Mouse (Mus musculus) heart, adult 9 months (tissue): ENCODE data around the gene St7.
A peak's percentile ranks its signal among the peaks of the same experiment; 100 is the strongest.
"Not testable (repeated sequence)": the region's sequence is repeated elsewhere in the genome, so short reads cannot be mapped to it uniquely, and the experiment has no call there.

Experiments
- DNase-seq, 2 experiments: peaks; one replicate each; pipeline ENCODE4 v3.0.0; 2022; ENCODE audit warnings: low spot score in 2 of 2

Gene St7

DNA sequence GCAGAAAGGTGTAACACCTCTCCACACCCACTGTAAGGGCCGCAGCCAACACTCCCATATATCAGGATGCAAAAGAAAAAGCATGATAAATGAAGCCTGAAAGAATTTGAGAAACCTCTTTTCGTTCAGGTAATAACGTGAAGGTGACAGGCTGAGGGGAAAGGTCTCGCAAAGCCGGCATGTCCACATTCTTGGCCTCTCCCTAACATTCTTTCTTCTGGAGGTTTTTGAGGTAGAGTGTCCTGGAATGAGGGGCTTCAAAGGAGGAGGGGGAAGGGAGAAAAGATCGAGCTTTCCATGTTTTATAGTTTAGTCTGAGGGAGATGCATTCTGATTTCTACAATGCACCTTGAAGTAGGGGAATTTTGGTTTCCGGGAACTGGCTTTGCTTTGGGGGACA lies at the start of gene St7:
Gene St7, plus strand, starts transcription at position 287 of the 400 bp plus-strand sequence.
- DNase-seq = no peak

DNA sequence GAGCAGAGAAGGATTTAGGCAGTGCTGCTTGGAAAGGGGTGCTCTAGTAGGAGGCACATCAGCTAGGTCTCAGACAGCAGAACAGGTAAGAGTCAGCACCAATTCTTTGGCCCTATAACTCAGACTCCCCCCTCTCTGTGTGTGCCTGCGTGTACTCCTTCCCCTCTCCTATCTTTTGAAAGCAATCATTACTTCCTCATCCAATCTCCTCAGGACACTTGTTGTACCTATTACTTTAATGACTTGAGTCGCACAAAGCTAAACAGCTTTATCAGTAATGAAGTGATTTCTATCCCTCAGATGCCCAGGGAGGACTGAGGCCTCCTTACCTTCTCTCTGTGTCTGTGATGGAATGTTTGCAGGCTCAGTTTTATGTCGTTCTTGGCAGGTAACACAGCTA lies 46.6 kb upstream of the St7 start:
- DNase-seq = no peak

DNA sequence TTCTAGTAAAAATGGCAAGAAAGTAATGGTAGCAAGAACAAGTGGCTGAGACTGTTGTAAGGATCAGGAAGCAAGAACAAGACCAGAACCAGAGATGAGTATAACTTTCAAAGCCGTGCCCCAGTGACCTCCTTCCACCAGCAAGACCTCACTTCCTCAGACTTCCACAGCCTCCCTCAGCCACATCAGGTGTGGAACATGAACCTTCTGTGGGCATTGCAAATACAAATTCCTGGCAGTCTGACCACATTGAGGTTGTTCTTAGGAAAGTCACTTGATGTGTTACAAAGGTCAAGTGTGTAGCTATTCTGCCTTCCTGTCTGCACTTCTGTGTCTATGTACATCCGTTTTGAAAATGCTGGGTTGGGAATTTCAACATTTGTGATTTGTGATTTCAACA lies 40.6 kb upstream of the St7 start:
- no peak for DNase-seq

DNA sequence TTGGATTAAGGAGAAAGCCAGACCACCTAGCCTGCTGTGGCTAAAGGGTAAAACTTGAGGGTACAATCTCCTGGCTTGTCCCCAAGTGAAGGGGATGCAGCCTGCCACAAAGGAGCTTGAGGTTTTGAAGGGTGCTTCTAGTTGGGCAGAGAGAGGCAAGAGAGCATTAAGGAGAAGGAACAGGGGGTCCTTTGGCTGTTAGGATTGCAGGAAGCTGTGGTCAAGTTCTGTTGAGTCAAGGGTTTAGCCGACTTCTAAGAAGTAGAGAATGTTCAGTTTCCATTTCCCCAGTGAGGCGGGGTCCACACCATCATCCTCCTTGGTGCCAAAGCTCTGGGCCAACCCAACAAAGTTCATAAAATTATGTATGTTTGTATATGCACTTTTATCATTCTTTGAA lies 37.7 kb upstream of the St7 start:
- no peak for DNase-seq

DNA sequence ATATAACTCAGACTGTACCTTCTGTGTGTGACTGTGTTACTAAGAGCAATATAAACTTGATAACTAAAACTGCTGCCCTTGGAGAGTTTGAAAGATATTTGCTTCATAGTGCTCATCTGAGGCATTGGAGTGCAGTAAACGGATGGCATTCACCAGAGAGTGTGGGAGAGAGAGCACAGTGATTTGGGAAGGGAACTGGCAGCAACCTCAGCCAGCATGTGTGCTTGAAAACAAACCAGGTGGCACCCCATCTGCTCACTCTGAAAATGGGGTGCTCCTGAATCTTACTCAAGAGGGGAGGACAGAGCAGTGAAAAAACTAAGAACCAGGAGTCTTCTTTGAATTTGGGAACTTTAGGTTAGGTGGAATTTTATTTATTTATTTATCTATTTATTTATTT lies 35.4 kb upstream of the St7 start:
- DNase-seq = no peak

- no peak for DNase-seq
Measured at GRCm38 (mm10) chr6:17665348-17665747, 27.4 kb upstream of the St7 start.

- DNase-seq = no peak
Measured at GRCm38 (mm10) chr6:17666024-17666423, 26.7 kb upstream of the St7 start.

DNA sequence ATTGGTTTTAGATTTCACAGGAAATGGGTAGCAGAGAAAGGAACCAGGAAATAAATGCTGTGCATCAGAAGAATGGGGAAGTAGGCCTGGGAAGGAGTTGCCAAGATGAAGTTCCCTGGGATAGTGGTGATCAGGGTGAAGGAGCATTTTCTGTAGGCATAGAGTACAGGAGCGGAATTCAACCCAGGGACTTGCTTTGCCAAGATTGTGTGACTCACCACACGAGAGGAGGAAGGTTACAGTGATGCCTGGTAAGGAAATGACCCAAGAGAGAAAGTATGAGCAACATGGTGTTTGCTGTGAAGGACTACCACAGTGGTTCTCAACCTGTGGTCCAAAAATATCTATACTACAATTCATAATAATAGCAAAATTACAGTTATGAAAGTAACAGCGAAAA lies 24.9 kb upstream of the St7 start:
- DNase-seq = no peak

DNA sequence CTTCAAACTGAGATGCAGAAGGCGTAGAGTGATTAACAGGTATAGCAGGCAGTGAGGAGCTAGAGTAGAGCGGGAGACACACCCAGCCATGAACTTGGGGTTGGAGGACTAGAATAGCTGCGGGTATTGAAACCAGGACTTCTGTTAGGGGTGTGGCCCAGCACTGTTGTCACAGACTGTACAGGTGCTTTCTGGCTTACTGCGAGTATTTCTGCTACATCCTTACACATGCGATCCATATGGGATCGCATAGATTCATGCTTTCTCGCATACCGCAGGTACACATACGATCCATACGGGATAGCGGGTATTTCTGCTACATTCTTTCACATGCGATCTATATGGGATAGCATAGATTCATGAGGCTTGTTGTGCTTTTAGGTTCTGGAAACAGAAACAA lies 24.4 kb upstream of the St7 start:
- DNase-seq = no peak

DNA sequence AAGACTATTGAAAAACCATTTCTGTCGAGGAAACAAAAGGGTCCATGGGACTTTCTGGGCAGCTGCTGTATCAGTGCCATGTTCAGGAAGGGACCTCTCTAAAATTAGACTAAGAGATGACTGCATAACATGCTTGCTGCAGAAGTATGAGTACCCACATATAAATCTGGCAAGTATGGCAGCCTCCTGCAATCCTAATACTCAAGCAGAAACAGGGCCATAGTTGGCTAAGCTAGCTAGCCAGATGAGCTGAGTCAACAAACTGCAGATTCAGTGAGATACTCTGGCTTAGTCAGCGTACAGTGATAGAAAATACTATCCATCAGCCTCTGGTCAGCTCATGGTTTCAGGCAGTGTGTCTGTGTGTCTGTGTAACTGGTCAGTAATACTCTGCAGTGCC lies 22.9 kb upstream of the St7 start:
- DNase-seq = no peak

- DNase-seq = peak in 1 of 2 experiments; percentile 33
Measured at GRCm38 (mm10) chr6:17675019-17675756, 17.5 kb upstream of the St7 start.

- DNase-seq = no peak
Measured at GRCm38 (mm10) chr6:17677008-17677407, 15.7 kb upstream of the St7 start.

DNA sequence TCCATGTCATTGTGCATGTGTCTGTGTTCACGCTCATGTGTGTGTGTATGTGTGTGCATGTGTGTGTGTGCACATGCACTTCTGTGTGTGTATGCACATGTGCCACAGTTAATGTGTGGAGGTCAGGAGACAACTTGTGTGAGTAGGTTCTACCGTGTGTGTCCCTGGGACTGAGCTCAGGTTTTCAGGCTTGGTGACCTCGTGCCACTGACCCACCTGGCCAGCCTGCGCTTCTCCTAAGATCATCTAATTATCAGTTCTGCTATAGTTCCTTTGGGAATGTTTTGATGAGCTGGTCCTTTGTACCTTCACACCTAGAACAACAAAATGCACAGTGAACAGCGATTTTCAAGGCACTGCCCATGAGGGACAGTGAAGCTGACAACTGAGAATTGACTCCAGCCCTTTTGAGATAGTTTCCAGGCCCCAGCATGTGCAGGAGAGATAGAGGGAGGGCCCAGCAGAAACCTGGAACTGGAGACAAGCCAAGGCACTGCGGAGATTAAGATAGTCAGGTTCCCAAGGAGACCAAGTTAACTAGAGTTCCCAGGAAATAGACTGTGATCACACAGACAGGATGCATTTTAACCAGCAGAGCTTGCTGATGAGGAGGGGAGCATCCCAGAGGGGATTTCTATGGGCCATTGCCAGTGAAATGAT lies 12.3 kb upstream of the St7 start:
- DNase-seq = no peak

DNA sequence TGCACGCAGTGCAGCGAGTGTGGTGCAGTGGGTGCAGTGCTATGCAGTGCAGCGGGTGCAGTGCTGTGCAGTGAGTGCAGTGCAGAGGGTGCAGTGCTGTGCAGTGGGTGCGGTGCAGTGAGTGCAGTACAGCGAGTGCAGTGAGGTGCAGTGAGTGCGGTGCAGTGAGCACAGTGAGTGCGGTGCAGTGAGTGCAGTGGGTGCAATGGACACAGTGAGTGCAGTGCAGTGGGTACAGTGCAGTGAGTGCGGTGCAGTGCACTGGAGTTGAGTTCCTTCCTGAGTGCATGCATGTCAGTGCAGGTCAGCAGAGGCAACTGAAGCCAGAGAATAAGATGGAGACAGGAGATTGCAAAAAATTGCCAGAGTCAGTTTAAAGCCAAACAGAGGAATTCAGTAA lies 10.9 kb upstream of the St7 start:
- no peak for DNase-seq

GRCm38 (mm10) chr6:17688676-17689075 lies 4.1 kb upstream of the St7 start:
- DNase-seq = no peak

DNA sequence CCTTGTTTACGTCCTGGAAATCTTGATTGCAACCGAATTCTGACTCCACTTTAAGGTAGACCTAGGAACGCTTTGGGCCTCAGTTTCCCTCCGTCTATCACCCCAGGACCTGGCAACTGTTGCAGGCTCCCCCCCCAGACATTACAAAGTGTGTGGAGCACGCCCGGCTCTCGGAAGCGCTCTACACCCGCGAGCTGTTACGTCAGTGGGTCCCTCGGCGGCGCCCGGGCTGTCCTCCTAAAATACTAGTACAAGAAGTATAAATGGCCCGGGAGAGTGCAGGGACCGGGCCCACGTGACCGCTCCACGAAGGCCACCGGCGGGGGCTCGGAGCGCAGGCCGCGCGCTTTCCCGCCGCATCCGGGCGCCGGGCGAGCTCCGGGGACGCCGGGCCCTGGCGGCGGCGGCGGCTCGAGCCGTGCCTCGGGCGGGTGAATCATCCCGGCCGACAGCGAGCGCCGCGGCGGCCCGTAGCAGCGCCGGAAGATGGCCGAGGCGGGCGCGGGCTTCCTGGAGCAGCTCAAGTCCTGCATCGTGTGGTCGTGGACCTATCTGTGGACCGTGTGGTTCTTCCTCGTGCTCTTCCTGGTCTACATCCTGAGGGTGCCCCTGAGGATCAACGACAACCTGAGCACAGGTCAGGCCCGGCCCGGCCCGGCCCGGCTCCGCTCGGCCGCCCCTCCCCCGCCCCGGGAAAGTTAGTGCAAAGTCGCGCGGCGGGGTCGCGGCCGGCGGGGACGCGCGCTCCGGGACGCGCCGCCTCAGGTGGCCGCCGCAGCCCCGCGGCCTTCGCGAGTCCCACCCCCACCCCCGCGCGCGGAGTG lies 1.2 kb downstream of the St7 start:
- DNase-seq = peak; percentile 75 to 79

GRCm38 (mm10) chr6:17694550-17694951 lies 1.8 kb downstream of the St7 start:
- peak; percentile 81 for DNase-seq

DNA sequence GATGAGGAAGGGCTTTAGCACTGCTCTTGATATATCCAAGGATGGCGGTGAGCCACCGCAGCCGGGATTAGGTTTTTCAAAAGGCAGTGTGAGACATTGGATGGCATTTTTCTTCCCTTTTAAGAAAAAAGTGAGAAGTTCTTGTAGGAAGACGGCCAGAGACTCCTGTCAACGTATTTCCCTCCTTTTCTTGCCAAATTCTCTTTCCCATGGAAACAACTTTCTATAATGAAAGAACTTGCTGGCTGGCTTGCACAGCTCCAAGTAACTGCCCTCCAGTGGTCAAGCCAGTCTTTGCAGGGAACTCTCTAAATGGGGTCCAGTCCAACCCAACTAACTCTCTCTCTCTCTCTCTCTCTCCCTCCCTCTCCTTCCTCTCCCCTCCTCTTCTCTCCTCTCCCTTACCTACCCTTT lies 3.6 kb downstream of the St7 start:
- peak; percentile 28 to 50 for DNase-seq

DNA sequence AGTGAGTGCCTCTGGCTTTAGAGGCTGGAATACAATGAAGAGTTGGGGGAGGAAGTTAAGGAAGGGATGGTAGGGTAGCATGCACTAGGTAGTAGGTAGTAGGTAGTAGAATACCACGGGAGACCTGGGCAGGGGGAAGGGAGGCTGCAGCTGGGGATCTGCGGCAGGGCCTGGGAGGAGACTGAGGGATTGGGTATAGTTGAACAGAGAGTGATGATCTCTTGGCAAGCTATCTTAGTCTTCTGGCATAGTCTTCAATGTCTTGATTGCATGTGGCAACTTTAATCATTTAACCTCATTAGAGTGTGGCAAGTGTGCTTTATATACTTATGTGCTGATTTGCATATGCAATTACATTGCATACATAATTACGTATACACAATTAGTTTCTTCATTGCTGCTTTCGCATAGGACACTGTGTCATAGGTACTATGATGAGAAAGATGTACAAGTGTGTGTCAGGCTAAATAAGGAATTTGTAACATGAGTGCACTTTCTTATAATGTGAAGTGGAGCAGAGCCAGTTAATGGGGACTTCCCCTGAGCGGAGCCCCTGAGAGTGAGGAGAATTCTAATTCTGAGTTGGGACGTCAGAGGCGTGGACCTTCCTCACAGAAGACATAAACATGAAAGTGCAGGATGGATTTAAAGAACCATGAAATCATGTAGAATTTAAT lies 8.3 kb downstream of the St7 start:
- no peak for DNase-seq

- not testable (repeated sequence) for DNase-seq
Measured at GRCm38 (mm10) chr6:17704038-17704437, 11.3 kb downstream of the St7 start.

DNA sequence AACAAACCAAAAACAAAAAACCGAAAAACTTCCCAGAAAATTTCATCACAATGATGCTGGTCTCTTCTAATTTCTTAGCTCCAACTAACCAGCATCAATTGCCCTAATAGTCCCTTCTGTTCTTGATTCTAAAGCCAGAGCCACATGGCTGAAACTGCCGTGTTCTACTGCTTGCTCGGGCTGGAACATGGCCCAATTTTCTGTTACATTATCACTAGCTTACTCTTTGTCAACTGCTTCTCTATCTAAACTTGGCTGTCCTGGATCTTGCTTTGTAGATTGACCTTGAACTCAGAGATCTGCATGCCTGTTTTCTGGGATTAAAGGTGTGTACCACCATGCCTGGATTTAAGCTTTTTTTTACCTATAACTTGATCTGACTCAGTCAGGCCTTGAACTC lies 13.2 kb downstream of the St7 start:
- DNase-seq = no peak

- no peak for DNase-seq
Measured at GRCm38 (mm10) chr6:17718978-17719377, 26.2 kb downstream of the St7 start.
